Mouse (Mus musculus): Measurements from ENCODE around the gene Hif3a.

DNA sequence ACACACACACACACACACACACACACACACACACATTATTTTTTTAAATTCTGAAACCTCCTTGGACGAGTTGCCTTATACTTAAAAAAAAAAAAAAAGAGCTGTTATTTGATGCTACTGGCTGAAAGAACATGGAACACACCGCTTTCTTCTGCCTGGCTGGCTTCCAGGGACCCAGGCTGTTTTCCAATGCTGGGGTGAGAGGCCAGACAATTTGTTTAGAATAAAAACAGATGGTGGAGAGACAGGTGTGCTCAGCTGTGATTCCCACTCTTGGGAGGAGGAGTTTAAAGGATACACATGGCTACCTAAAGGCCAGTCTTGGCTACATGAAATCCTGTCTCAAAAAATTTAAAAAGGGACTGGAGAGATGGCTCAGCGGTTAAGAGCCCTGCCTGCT lies 73.8 kb downstream of the Hif3a start:
- TF ChIP-seq CTCF (IDR thresholded peaks at IDR 0.05; ENCODE audit: insufficient read depth, low read depth, low read length) (no peak), POLR2A (IDR thresholded peaks at IDR 0.05; ENCODE audit: insufficient read depth, low read depth, low read length) (no peak)

All from olfactory bulb, adult 2 months (tissue).